Mouse (Mus musculus) embryonic fibroblast, embryonic 13.5 days (primary cell): ENCODE results near the gene Zic1. TPM values are rescaled to one million over a fixed set of nuclear protein-coding genes. Genes with fewer than 3 reads are reported as not detected.
A peak's percentile ranks its signal among the peaks of the same experiment; 100 is the strongest.

Source experiments
- H3K27ac ChIP-seq: 2 replicates; pipeline ENCODE4 v1.5.1; 2012; ENCODE audit warnings: low read length, control low read depth, inconsistent platforms; ENCODE audit not compliant: insufficient read depth
- H3K4me1 ChIP-seq: 2 replicates; pipeline ENCODE4 v1.6.1; 2011; ENCODE audit warnings: low read length; ENCODE audit not compliant: control insufficient read depth, insufficient read depth
- H3K4me3 ChIP-seq: 2 replicates; pipeline ENCODE4 v1.5.1; 2011; ENCODE audit warnings: mild to moderate bottlenecking, control low read depth, low read length; ENCODE audit not compliant: insufficient read depth
- CTCF ChIP-seq: IDR thresholded peaks from 2 replicates; pipeline ENCODE4 v1.5.1; 2011; ENCODE audit warnings: mild to moderate bottlenecking, control low read depth, low read length, moderate library complexity, borderline replicate concordance; ENCODE audit not compliant: insufficient read depth
- POLR2A ChIP-seq: IDR thresholded peaks from 2 replicates; pipeline ENCODE4 v1.6.1; 2011; ENCODE audit warnings: low read depth, mild to moderate bottlenecking, control low read depth, low read length, moderate library complexity
- polyA plus RNA-seq: library from polyadenylated mRNA; stranded (reverse); fragments of >200 nt; gene quantifications from 2 replicates; pipeline ENCODE4 v1.2.4, GENCODE M21; 2011; ENCODE audit warnings: low read depth; ENCODE audit not compliant: missing spikeins, insufficient read length

Zic1 gene
- polyA plus RNA-seq, 1 experiment: 8.9 TPM

DNA sequence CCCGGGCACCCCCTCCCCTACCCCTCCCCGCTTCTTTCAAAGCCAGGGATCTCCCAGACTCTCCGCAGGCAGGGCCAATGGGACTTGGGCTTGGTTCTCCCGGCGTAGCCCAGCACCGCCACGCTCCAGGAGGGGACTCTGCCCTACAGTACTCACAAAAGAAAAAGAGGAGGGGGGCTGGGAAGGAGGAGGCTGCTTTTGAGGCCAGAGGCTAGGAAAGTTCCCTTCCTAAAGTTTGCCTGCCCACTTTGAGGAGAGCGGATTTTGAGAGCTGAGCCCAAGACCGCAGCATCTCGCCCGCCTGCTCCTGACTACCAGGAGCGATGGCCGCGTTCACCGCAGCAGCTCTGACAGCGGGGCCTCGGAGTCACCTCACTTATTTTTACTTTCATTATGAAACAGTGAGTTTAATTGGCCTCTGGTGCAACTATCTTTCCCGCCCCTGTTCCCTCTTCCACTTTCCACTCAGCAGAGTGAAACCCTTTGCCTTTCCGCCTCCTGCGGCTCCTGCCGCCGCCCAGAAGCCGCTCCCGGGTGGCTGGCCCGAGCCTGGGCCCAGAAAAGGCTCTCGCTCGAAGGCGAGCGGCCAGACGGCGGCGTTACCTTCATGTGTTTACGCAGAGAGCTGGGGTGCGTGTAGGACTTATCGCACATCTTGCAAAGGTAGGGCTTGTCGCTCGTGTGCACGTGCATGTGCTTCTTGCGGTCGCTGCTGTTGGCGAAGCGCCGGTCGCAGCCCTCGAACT is 3.6 kb downstream of the Zic1 start, which contains the start of gene Zic4:
Zic4 (plus strand) TSS at position 558 of the 746 bp plus-strand sequence.
- no peaks in the 10 kb centered on the region for H3K4me1 ChIP-seq
- TF ChIP-seq CTCF: no peak
- no peak for TF ChIP-seq POLR2A
- peak within 1 kb of the TSS; percentile 45 for H3K4me3 ChIP-seq
- H3K27ac ChIP-seq: no peak within 1 kb of the TSS

DNA sequence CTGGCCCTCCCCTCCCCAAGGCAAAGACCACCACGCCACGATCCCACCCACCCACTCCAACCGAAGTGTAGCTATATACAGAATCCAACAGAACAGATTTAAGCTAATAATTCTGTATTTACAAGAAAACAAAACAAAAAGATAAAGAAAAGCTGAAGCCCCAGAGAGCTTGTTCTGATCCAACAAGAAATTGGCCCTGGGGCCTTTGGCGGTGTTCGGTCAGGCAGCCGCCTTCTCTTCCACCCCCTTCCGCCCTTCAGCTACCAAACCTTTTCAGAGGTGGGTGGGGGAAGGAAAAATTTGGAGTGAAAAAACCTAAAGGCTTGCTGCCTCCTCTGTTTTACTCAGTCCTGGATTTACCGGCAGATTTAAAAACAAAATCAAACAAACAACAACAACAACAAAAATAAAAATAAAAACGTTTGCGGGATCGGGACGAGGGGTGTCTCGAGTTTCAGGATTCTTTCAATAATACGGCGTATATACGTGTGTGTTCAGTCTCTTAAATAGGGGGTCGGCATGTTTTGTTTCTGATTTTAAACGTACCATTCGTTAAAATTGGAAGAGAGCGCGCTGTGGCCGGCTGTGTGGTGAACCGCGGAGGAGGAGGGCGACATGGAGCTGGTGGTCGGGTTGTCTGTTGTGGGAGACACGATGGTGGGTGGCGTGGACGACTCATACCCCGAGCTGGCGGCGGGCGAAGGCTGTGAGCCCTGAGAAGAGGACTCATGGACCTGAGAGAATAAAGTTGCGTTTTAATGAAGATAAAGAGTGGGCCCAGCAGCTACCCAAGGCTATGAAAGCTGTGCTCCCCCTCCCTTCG is 4.4 kb downstream of the Zic1 start:
- H3K4me1 ChIP-seq: no peaks in the 10 kb centered on the region
- H3K27ac ChIP-seq: no peak overlapping the region
- TF ChIP-seq POLR2A (no peak), CTCF (no peak)

DNA sequence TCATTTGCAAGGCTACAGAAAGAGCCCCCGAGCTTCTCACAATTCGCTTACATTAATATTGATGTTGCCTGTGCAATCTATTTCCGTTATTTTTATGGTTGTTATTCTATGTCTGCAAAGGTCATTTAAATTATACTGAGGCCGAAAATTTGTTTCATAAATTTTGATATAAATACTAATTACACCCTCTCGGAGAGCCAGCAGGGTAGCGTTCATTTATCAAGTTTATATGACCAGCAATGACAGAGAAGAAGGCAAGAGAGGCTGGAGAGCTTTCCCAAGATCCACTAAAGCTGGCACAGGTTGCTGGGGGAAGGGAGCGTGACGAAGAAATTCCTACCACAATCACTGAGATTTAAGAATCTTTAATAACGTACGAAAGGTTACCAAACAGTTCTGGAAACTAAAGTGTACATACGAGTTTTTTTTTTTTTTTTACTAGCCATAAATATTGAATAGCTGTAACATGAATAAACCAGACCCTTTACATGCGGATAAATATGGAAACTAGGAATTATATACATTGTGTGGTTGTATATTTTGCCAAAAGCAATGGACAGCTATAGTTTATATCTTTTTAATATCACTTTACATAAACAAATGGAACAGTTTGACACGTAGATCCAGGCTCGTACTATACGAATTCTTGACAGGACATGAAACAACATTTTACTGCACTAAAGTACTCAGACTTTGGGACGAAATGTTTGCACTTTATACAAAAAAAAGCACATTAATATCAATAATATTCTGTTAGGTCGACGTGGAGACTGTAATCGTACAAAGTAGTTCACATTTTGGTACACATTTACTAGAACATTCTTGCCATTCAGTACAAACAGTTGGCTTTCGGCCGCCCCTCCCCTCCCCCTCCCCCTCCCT is 5.2 kb downstream of the Zic1 start:
- H3K4me3 ChIP-seq: no peak overlapping the region
- H3K4me1 ChIP-seq: no peaks in the 10 kb centered on the region
- H3K27ac ChIP-seq: no peak overlapping the region
- no peak for TF ChIP-seq POLR2A
- TF ChIP-seq CTCF: no peak

More for the DNA sequence above, 4.4 kb downstream of the Zic1 start:
- H3K4me3 ChIP-seq: peak overlapping the region; percentile 45

DNA sequence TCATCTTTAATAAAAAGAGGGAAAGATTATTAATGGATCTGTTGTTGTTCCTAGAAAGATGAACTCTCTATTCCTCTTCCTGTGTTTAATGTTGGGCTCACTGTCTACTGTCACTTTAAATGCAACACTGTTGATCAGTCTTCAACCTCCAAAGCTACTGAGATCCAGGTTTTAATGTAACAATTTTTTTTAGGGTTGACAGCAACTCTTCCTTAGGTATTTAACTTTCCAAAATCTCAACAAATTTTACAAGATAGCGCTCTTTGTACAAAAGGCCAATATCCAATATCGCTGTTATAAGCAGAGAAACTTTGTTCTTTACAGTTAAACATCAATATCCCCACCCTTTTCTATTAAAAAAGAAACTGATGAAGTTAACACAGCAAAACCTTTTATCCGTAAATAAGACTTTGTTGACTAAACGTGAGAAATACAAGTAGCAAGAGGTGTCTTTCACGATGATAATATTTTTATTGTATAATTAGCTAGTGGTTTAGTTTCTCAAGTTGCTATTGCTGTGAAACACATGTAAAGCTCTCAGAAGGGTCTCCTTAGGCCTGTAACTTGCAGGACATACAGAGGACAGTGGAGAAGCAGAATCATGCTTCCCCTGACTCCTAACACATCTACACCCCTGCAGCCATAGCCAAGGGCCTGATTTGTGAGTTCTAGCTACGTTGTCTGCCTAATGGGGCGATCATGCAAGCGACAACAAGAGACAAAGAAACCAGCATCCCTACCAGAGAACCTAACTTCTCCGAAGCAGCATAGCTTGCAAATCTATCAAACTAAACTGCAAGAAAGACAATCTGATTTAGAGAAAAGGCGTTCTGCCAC is 6.5 kb downstream of the Zic1 start:
- Histone ChIP-seq H3K4me1 (no peaks in the 10 kb centered on the region), H3K4me3 (no peak overlapping the region), H3K27ac (no peak overlapping the region)
- TF ChIP-seq POLR2A (no peak), CTCF (no peak)

GRCm38 (mm10) chr9:91357321-91357720 is 8.3 kb downstream of the Zic1 start:
- Histone ChIP-seq H3K27ac (no peak overlapping the region), H3K4me1 (no peaks in the 10 kb centered on the region), H3K4me3 (no peak overlapping the region)
- no peak for TF ChIP-seq CTCF
- no peak for TF ChIP-seq POLR2A

DNA sequence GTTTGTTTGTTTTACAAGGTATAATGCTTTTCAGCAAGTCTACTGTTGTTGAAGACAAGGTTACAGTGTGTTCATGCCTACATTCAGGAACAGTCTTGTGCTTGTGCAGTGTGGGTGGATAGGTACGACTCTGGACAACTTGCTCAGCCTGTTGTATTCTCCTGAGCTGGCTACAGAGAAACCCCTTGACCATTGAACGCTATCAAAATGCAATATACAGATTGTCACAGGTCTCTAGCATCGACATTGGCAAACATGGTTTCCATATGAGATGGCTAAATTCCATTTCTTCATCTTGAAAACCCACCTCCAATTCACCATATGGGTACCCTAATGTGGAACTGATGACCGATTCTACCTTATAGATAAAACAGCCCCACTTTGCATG is 9.3 kb downstream of the Zic1 start:
- TF ChIP-seq CTCF (no peak), POLR2A (no peak)
- H3K4me1 ChIP-seq: no peaks in the 10 kb centered on the region

DNA sequence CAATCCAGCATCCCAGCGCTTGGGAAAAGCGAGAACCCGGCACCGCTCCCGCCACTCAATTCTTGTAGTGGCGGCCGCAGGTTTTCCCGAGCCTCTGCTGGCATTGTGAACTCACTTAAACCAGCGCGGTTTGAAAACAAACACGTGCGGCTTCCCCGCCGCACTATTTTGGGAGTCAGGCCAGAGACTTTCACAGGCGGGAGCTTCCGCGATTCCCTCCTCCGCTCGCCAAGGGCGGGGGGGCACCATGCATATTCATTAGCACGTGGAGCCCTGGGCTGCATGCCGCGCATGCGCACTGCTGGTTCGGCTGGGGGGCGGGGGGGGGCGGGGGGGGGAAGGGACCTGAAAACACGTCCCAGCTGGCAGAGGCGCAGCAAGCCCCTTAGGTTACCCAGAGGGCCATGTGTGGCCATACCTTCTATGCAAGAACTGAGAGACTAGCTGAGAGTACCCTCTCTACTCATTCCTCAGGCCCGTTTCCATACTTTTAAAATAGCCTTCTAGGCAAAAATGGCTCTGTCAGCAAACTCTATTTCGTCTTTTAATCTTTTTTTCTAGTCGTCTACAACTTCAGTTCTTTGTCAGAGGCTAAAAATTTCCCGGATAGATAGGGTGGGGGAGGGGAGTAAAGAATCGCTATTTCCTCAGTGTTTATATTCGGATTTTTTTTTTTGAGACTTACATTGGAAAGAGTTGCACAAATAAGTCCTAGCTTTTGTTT is 9.8 kb downstream of the Zic1 start:
- H3K4me3 ChIP-seq: no peak overlapping the region; the same call in 1 of the 2 replicates
- TF ChIP-seq CTCF (no peak), POLR2A (no peak)
- peak overlapping the region; percentile 26; the same call in 1 of the 2 replicates for H3K27ac ChIP-seq
- no peaks in the 10 kb centered on the region for H3K4me1 ChIP-seq

More for the DNA sequence above, 9.3 kb downstream of the Zic1 start:
- H3K27ac ChIP-seq: no peak overlapping the region
- H3K4me3 ChIP-seq: no peak overlapping the region

GRCm38 (mm10) chr9:91355270-91355589 is 10.4 kb downstream of the Zic1 start:
- no peak for TF ChIP-seq CTCF
- no peak for TF ChIP-seq POLR2A
- Histone ChIP-seq H3K4me1 (no peaks in the 10 kb centered on the region), H3K4me3 (no peak overlapping the region)

More at GRCm38 (mm10) chr9:91355270-91355589, 10.4 kb downstream of the Zic1 start:
- no peak overlapping the region for H3K27ac ChIP-seq
